Mouse (Mus musculus): ENCODE data around the gene Aen. TPM values are rescaled to one million over a fixed set of nuclear protein-coding genes. Genes with fewer than 3 reads are reported as not detected.
A peak's percentile ranks its signal among the peaks of the same experiment; 100 is the strongest.

Aen gene
- 54.2 and 65.4 TPM in 2 replicates for polyA plus RNA-seq (2014; fragmentation: Nextera tagmentation; extraction: Ambion mirVana)

DNA sequence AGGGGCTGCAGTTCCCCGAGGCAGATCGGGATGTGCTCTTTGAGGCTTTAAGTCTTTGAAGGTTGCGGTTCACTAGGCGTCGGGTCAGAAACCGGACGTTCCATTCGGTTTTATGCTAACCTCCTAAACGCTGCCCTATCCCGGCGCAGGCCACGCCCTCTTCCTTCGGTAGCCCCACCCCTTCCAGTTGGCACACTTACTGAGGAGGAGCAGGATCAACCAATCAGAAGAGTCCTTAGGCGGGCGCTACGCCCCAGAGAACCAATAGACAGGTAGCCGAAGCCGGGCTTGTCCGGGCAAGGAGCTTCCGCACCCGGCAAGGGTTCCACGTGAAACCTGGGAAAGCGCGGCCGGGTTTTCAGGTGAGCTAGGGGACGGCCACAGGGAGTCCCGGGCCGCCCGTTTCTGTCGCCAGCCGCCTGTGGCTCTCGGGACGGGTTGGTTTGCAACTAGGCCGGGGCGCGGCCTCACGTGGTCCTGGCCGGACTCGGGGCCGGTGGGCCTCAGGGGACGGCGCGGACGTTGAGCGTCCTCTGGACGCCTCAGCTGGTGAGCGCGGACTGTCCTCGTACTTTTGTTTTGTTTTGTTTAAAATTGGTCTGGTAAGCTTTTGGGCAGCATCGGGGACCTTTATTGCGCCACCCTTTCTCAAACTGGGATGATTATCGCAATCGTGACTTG is at the start of gene Aen:
Gene Aen (plus strand): TSS at position 202 of the 681 bp plus-strand sequence.
- peak within 1 kb of the TSS; percentile 88 for H3K4me2 ChIP-seq (ENCODE audit: low read depth, low read length, severe bottlenecking)
- DNase-seq (ENCODE audit: low spot score), result peak; percentile 97
- H3K4me3 ChIP-seq (ENCODE audit: low read depth, low read length), result peak within 1 kb of the TSS; percentile 72
- H3K27me3 ChIP-seq (ENCODE audit: control insufficient read depth, insufficient read depth, low read length), result no peaks in the 10 kb centered on the region
- no peaks in the 10 kb centered on the region for H3K9me3 ChIP-seq (ENCODE audit: control insufficient read depth, low read length)
- ATAC-seq (replicated peaks; ENCODE audit: low FRiP score), result peak; percentile 98
- WGBS, result under 1% methylated on average over 53 of the region's 53 CpGs
- no peak within 1 kb of the TSS for H3K27ac ChIP-seq (ENCODE audit: low read depth, low read length)
- H3K36me3 ChIP-seq (ENCODE audit: control insufficient read depth, insufficient read depth, low read length), result no peaks in the 10 kb centered on the region; the same call in 1 of the 2 replicates
- H3K9ac ChIP-seq (ENCODE audit: low read length), result peak within 1 kb of the TSS; percentile 66
- H3K4me1 ChIP-seq (replicated peaks; ENCODE audit: control insufficient read depth, insufficient read depth, low read length), result peaks cover 6% of the 10 kb centered on the region; the same call in 1 of the 2 replicates

DNA sequence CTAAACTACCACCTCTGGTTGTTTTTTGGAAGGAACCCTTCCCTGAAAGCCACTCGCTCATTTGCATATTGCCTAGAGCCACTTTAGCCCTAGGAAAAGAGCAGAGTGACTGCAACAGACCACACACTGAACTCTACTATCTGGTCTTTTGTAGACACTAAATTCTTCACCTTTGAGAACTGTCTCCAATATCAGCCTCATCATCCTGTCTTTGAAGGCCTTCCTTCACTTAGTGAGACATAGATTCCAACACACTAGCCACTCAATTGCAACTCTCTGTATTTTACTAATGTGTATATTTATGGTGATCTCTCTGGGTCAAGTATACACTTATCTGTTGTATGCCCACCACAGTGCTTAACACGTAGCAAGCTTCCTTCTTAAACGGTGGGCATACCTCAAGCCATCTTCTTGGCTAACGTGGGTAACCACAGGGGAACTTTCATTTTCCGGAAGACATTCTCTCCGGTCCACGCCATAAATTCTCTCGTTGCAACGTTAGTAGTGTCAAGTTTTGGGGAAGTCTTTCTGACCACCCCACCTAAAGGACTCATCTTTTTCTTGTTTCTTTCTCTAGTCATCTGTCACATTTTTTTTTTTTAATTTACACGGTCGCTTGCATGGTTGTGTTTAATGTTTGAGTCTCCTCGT is 49.5 kb upstream of the Aen start:
- H3K27ac ChIP-seq (ENCODE audit: low read depth, low read length), result no peak overlapping the region
- peak overlapping the region; percentile 80 for H3K4me3 ChIP-seq (ENCODE audit: low read depth, low read length)
- no peak for ATAC-seq (replicated peaks; ENCODE audit: low FRiP score)
- H3K9ac ChIP-seq (ENCODE audit: low read length), result peak overlapping the region; percentile 91
- peaks cover 4% of the 10 kb centered on the region; the same call in 1 of the 2 replicates for H3K36me3 ChIP-seq (ENCODE audit: control insufficient read depth, insufficient read depth, low read length)
- H3K4me2 ChIP-seq (ENCODE audit: low read depth, low read length, severe bottlenecking), result peak overlapping the region; percentile 50
- no peaks in the 10 kb centered on the region for H3K9me3 ChIP-seq (ENCODE audit: control insufficient read depth, low read length)
- H3K4me1 ChIP-seq (replicated peaks; ENCODE audit: control insufficient read depth, insufficient read depth, low read length), result no peaks in the 10 kb centered on the region
- WGBS, result 41% methylated on average over 12 of the region's 12 CpGs
- DNase-seq (ENCODE audit: low spot score), result no peak
- H3K27me3 ChIP-seq (ENCODE audit: control insufficient read depth, insufficient read depth, low read length), result no peaks in the 10 kb centered on the region

DNA sequence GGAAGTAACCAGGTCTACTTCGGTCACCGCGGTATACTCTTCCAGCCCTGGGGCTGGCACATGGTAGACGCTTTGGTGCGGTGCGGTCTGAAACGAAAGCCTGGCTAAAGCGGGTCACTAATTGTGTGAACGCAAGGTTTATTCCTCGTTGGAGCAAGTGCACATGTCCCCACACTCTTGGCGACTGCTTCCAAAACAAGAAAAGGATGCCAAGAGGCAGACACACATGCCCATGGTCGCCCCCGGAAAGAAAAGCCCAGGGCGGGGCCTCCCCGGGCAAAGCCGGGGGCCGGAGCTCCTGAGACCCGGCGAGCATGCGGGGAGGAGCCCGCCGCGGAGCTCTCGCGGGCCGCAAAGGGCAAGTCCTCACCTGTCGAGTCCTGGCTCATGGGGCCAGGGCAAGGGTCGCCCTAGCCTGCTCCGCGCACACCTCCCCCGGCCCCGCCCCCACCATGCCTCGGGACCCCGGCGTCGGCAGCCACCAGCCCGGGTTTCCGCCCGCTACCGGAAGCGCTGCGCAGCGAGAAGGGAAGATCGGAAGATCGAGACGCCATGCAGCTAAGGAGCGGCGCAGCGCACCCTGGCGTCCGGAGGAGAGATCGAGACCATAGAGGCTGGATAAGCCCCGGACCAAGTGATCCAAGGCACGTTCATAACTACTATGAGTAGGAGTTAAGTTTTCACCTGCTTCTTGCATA is 48.8 kb upstream of the Aen start, which contains the start of gene Det1:
Gene Det1 (minus strand): TSS at position 527 of the 698 bp plus-strand sequence.
- Histone ChIP-seq H3K9ac (ENCODE audit: low read length) (peak within 1 kb of the TSS; percentile 91), H3K4me1 (replicated peaks; ENCODE audit: control insufficient read depth, insufficient read depth, low read length) (no peaks in the 10 kb centered on the region), H3K27ac (ENCODE audit: low read depth, low read length) (peak within 1 kb of the TSS; percentile 38; the same call in 1 of the 2 replicates), H3K4me3 (ENCODE audit: low read depth, low read length) (peak within 1 kb of the TSS; percentile 80), H3K27me3 (ENCODE audit: control insufficient read depth, insufficient read depth, low read length) (no peaks in the 10 kb centered on the region), H3K36me3 (ENCODE audit: control insufficient read depth, insufficient read depth, low read length) (peaks cover 4% of the 10 kb centered on the region; the same call in 1 of the 2 replicates), H3K9me3 (ENCODE audit: control insufficient read depth, low read length) (no peaks in the 10 kb centered on the region), H3K4me2 (ENCODE audit: low read depth, low read length, severe bottlenecking) (peak within 1 kb of the TSS; percentile 50)
- WGBS, result under 1% methylated on average over 45 of the region's 54 CpGs
- peak; percentile 95 for ATAC-seq (replicated peaks; ENCODE audit: low FRiP score)
- peak; percentile 95 for DNase-seq (ENCODE audit: low spot score)

DNA sequence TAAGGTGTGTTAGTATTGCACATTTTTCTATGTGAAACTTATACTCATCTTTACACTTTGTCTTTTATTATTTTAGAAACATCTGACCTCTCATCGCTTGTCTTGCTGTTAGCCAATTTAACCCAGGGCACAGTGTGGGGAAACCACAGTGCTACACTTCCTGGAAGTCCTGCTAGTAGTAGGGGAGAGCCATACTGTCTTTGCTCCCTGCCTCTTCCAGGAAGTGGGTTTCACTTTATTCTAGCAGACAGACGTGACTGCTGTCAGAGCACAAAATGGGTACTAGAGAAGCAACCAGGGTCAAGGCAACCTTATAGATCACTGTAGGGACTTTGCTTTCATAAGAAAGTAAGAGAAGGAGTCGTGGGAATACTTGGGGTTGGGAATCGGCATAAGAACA is 41.6 kb upstream of the Aen start:
- ATAC-seq (replicated peaks; ENCODE audit: low FRiP score) (no peak), DNase-seq (ENCODE audit: low spot score) (no peak)
- no peak overlapping the region for H3K4me3 ChIP-seq (ENCODE audit: low read depth, low read length)
- H3K36me3 ChIP-seq (ENCODE audit: control insufficient read depth, insufficient read depth, low read length), result no peaks in the 10 kb centered on the region
- 83% methylated on average over 4 of the region's 4 CpGs for WGBS
- no peaks in the 10 kb centered on the region for H3K9me3 ChIP-seq (ENCODE audit: control insufficient read depth, low read length)
- no peak overlapping the region for H3K9ac ChIP-seq (ENCODE audit: low read length)
- H3K4me2 ChIP-seq (ENCODE audit: low read depth, low read length, severe bottlenecking), result no peak overlapping the region
- no peaks in the 10 kb centered on the region for H3K4me1 ChIP-seq (replicated peaks; ENCODE audit: control insufficient read depth, insufficient read depth, low read length)
- H3K27ac ChIP-seq (ENCODE audit: low read depth, low read length), result no peak overlapping the region
- H3K27me3 ChIP-seq (ENCODE audit: control insufficient read depth, insufficient read depth, low read length), result no peaks in the 10 kb centered on the region

DNA sequence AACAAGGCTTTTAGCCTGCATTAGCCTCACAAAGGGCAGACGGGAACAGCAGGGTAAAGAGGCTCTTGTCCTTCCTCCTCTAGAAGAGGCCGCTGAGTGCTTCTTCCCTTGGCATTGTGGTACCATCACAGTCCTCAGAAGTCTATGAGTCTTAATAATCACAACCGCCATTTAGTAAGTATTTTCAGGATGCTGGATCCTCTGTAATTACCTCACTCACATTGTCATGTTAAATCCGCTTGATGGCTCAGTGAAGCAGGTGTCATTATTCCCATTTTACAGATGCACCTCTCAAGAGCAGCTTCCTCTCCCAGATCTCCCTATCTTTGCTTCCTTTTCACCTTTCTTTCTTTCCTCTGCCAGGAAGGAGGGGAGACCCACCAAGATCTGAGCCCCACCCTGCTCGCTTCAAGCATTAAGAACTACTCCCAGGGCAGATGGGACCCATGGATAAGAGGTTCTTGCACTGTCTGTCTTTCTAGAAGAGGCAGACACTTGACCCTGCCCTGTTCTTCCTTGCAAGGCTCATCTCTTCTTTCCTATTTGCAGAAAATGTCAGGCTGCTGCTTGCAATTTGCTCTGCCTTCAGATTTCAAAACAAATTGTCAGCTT is 40.5 kb upstream of the Aen start:
- ATAC-seq (replicated peaks; ENCODE audit: low FRiP score), result no peak
- 67% methylated on average over 5 of the region's 5 CpGs for WGBS

DNA sequence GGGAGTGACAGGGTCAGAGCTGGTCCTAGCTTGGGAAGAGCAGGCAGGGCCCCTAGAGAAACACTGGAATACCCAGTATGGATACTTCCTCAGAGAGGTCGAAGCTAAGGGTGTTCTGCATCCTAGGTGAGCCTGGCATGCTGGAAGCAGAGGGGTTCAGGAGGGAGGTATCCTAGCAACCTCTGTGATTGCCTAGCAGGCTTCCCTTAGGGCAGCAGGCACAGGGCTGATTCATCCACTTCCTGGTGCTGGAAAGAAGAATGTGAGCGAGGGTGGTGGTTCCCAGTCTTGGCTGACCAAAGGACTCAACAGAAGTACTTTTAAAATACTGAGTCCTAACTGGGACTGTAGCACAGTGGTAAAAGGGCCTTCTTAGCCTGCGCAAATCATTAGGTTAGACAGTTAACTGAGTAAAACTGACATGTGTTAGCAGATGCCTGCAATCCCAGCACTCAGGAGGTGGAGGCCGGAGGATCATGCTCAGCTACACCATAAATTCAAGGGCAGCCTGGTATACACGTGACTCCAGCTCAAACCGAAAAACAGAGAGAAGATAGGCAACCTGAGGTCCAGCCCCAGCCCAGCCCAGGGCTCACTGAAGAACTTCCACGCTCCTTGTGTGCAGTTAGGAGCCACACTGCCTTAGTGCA is 31.7 kb upstream of the Aen start:
- no peaks in the 10 kb centered on the region for H3K9me3 ChIP-seq (ENCODE audit: control insufficient read depth, low read length)
- H3K27ac ChIP-seq (ENCODE audit: low read depth, low read length), result no peak overlapping the region
- no peak overlapping the region for H3K9ac ChIP-seq (ENCODE audit: low read length)
- no peaks in the 10 kb centered on the region for H3K27me3 ChIP-seq (ENCODE audit: control insufficient read depth, insufficient read depth, low read length)
- DNase-seq (ENCODE audit: low spot score) (no peak), ATAC-seq (replicated peaks; ENCODE audit: low FRiP score) (no peak)
- no peaks in the 10 kb centered on the region for H3K4me1 ChIP-seq (replicated peaks; ENCODE audit: control insufficient read depth, insufficient read depth, low read length)
- 73% methylated on average over 7 of the region's 7 CpGs for WGBS
- H3K4me3 ChIP-seq (ENCODE audit: low read depth, low read length), result no peak overlapping the region
- H3K36me3 ChIP-seq (ENCODE audit: control insufficient read depth, insufficient read depth, low read length), result no peaks in the 10 kb centered on the region
- H3K4me2 ChIP-seq (ENCODE audit: low read depth, low read length, severe bottlenecking), result no peak overlapping the region

More for the DNA sequence above, 40.5 kb upstream of the Aen start:
- H3K4me1 ChIP-seq (replicated peaks; ENCODE audit: control insufficient read depth, insufficient read depth, low read length), result no peaks in the 10 kb centered on the region
- H3K27me3 ChIP-seq (ENCODE audit: control insufficient read depth, insufficient read depth, low read length), result no peaks in the 10 kb centered on the region
- H3K36me3 ChIP-seq (ENCODE audit: control insufficient read depth, insufficient read depth, low read length), result no peaks in the 10 kb centered on the region
- DNase-seq (ENCODE audit: low spot score), result no peak
- H3K4me2 ChIP-seq (ENCODE audit: low read depth, low read length, severe bottlenecking), result no peak overlapping the region
- H3K27ac ChIP-seq (ENCODE audit: low read depth, low read length), result no peak overlapping the region
- no peak overlapping the region for H3K4me3 ChIP-seq (ENCODE audit: low read depth, low read length)
- no peak overlapping the region for H3K9ac ChIP-seq (ENCODE audit: low read length)
- H3K9me3 ChIP-seq (ENCODE audit: control insufficient read depth, low read length), result no peaks in the 10 kb centered on the region

DNA sequence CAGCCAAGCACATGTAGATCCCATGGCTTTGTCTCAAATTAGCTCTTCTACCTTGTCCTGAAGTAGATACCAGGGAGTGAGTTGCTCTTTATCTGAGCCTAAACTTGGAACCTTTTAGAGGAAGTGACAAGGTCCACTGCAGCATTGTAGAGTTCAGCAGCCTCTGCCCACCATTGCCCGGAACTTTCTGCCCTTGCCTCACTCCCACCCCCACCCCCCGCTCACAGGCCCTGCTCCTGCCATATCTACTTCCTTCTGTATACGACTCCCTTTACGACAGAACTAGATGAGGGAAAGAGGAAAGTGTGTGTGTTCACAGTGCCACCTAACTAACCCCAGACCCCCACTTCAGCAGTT is 31.2 kb upstream of the Aen start:
- Histone ChIP-seq H3K4me3 (ENCODE audit: low read depth, low read length) (no peak overlapping the region), H3K4me2 (ENCODE audit: low read depth, low read length, severe bottlenecking) (no peak overlapping the region), H3K36me3 (ENCODE audit: control insufficient read depth, insufficient read depth, low read length) (no peaks in the 10 kb centered on the region), H3K27me3 (ENCODE audit: control insufficient read depth, insufficient read depth, low read length) (no peaks in the 10 kb centered on the region), H3K9me3 (ENCODE audit: control insufficient read depth, low read length) (no peaks in the 10 kb centered on the region), H3K27ac (ENCODE audit: low read depth, low read length) (no peak overlapping the region), H3K4me1 (replicated peaks; ENCODE audit: control insufficient read depth, insufficient read depth, low read length) (no peaks in the 10 kb centered on the region), H3K9ac (ENCODE audit: low read length) (no peak overlapping the region)
- WGBS, result 86% methylated on average over 4 of the region's 4 CpGs
- DNase-seq (ENCODE audit: low spot score), result no peak
- no peak for ATAC-seq (replicated peaks; ENCODE audit: low FRiP score)

Data from forebrain, embryonic 11.5 days (tissue).